Mouse (Mus musculus): ENCODE results near the gene Ano10.

- TF ChIP-seq CTCF (IDR thresholded peaks at IDR 0.05; ENCODE audit: low read depth, low read length) (no peak), POLR2A (IDR thresholded peaks at IDR 0.05; ENCODE audit: extremely low read depth, insufficient read depth, low read length) (no peak)
These were observed 139.0 kb downstream of the Ano10 start for GRCm38 (mm10) chr9:122155193-122155592.
